Mouse (Mus musculus): ENCODE results near the gene Pcnx.

Pcnx gene

DNA sequence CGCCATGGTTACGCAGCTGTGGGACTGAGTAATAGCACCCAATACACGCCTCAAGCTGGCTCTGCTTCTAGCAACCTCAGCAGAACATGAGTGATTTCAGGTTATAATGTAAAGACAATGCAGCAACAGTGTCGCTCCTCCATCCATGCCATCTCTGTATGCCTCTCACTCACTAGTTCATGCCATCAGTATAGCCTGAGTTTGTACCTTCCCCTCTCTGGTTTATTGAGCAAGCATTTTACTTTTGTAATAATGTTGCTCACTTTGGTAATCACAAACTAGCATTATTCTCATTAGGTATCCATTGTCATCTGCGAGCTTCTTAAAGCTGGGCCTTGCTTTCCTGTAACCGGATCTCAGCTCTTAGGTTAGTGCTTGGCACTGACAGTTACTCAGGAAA lies 36.2 kb downstream of the Pcnx start:
- in situ Hi-C loops (cut with MseI, MboI): no loop called here

- in situ Hi-C loops (cut with MseI, MboI): loop anchor here in 1 of 2 experiments (25.0 kb wide), 1 partner anchor 292 kb away; no protein-coding TSS in a partner anchor
Observed at GRCm38 (mm10) chr12:81904456-81904855, 44.6 kb downstream of the Pcnx start.

DNA sequence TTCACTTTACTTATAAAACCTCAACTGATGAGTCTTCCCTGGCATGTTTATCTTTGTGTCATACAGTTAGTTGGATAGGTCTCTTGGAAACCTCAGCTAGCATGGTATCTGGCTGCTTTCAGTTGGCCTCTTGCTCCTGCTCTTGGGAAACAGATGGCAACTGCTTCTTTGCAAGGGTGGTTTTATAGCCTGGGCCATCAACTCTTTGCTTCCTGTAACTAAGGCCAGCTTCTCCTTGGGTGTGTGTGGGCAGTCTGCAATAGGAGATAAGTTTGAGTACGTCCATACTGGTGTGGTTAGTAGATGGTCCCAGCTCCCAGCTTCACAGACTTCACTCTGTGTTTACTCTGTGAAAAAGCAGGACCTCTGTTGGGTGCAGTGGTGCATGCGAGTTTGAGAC lies 46.0 kb downstream of the Pcnx start:
- in situ Hi-C loops (cut with MseI, MboI): loop anchor here in 1 of 2 experiments (25.0 kb wide), 1 partner anchor 294 kb away; no protein-coding TSS in a partner anchor

- in situ Hi-C loops (cut with MseI, MboI): loop anchor here in 1 of 2 experiments (25.0 kb wide), 1 partner anchor 296 kb away; no protein-coding TSS in a partner anchor
Observed at GRCm38 (mm10) chr12:81907741-81908357, 48.0 kb downstream of the Pcnx start.

- in situ Hi-C loops (cut with MseI, MboI): loop anchor here in 1 of 2 experiments (5.0 to 25.0 kb wide), 2 partner anchors 113 to 298 kb away; no protein-coding TSS in a partner anchor
Observed at GRCm38 (mm10) chr12:81910439-81910838, 50.6 kb downstream of the Pcnx start.

GRCm38 (mm10) chr12:81915176-81915950 lies 55.5 kb downstream of the Pcnx start:
- in situ Hi-C loops (cut with MseI, MboI): loop anchor here (5.0 to 25.0 kb wide), 2 partner anchors 118 to 303 kb away; no protein-coding TSS in a partner anchor

GRCm38 (mm10) chr12:81918346-81918745 lies 58.5 kb downstream of the Pcnx start:
- in situ Hi-C loops (cut with MseI, MboI): loop anchor here (5.0 to 25.0 kb wide), 2 partner anchors 121 to 306 kb away; no protein-coding TSS in a partner anchor

- in situ Hi-C loops (cut with MseI, MboI): loop anchor here (5.0 to 25.0 kb wide), 2 partner anchors 122 to 307 kb away; no protein-coding TSS in a partner anchor
Observed at GRCm38 (mm10) chr12:81918886-81919285, 59.1 kb downstream of the Pcnx start.

DNA sequence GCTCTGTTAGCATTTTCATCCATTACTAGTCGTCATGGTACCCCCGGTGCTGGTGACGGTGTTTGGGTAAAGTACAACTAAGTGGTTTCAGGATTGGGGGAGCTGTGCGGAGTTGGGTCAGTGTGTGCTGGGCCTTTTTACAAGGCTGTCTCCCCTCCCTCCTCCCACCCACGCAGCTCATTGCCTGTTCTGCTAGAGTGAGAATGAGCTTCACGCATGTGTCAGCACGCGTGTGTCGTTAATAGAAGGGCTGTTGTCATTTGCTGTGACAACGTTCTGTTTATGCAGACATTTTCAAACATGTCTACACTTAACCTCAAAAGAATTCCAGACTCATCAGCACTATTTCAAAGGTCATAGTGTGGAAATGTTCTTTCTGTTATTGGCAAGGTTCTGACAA lies 60.2 kb downstream of the Pcnx start:
- in situ Hi-C loops (cut with MseI, MboI): loop anchor here in 1 of 2 experiments (25.0 kb wide), 1 partner anchor 308 kb away; no protein-coding TSS in a partner anchor

DNA sequence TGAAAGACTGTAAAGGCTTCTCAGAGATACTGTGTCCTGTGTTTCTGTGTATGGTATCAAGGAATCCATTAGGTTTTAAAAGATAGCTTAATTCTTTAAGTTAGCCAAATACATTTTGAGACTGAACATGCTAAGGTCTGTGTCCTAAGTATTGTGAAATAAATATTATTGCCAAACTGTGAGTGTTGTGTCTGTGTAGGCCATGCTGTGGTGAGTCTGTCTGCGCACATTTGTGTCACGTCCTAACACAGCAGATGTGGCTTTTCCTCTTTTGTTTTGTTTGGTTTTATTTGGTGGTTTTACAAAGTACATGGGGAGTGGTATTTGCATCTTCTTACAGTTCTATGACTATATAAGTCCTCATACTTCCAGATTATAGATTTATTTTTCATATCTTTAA lies 60.8 kb downstream of the Pcnx start:
- in situ Hi-C loops (cut with MseI, MboI): loop anchor here in 1 of 2 experiments (25.0 kb wide), 1 partner anchor 308 kb away; no protein-coding TSS in a partner anchor

DNA sequence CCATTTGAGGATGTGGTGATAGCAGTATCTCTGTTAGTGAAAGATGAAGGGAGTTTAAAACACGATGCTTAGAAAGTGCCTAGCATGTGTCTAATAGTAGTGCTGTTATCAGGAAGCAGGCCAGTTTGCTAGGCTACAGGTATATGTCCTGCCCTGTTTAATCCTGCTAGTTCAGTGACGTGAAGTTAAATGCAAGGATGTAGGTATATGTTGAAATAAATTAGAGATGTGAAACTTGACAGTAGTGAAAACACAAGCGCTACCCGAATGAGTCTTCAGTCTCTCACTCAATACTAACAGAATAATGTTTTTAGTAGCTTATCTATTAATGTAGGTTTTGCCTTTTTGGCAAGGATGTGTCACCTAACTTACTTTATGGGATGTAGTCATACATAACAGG lies 62.0 kb downstream of the Pcnx start:
- in situ Hi-C loops (cut with MseI, MboI): loop anchor here in 1 of 2 experiments (25.0 kb wide), 1 partner anchor 309 kb away; no protein-coding TSS in a partner anchor

GRCm38 (mm10) chr12:81922838-81923237 lies 63.0 kb downstream of the Pcnx start:
- in situ Hi-C loops (cut with MseI, MboI): loop anchor here in 1 of 2 experiments (25.0 kb wide), 1 partner anchor 311 kb away; no protein-coding TSS in a partner anchor

DNA sequence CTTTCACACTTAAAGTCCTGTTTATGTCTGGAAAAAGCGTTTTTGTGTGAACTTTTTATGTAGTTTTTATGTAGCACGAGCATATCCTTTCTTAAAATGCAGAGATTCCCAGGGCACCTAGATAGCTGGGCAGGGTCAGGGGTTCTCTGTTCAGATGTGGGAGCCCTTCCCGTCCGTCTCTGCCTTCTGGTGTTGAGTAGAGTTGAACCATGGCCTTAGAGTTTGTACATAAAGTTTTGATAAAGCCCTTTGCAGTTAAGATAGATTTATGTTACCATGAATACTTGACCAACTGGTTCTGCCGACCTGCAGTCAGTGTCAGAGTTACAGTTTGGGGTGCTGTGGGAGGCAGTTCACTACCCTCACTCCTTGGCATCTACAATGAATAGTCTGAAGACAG lies 67.3 kb downstream of the Pcnx start:
- in situ Hi-C loops (cut with MseI, MboI): no loop called here

DNA sequence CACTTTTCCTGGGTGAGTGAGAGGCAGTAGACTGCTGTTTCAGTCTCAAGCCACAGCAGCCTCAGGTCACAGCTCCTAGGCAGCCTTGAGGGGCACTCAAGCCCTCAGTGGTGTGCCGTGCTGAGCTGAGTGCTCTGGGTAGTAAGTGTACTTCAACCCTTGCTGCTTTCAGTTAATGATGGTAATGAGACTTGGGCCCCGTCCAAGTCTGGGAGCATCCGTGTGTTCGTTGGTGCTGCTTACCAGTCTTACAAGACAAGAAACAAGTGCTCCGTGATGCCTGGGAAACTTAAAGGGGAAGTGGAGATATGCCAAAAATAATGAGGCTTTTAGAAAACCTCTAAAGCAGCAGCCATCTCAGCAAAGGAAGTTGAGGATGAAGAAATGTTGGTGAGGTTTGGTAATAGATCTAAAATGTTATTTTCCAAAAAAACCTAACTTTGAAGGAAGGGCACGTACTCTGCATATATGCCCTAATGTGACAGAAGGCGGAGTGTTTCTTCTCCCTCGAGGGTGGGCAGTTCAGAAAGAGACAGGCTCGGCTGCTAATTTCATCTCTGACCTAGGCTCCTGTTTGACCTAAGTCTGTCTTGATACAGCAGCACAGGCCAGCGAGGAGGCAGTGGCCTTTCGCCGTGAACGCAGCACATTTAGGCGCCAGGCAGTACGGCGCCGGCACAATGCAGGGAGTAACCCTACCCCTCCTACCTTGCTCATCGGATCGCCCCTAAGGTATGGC lies 68.0 kb downstream of the Pcnx start:
- in situ Hi-C loops (cut with MseI, MboI): no loop called here

- in situ Hi-C loops (cut with MseI, MboI): no loop called here
Observed at GRCm38 (mm10) chr12:81928382-81928770, 68.6 kb downstream of the Pcnx start.

GRCm38 (mm10) chr12:81932015-81932414 lies 72.2 kb downstream of the Pcnx start:
- in situ Hi-C loops (cut with MseI, MboI): no loop called here

DNA sequence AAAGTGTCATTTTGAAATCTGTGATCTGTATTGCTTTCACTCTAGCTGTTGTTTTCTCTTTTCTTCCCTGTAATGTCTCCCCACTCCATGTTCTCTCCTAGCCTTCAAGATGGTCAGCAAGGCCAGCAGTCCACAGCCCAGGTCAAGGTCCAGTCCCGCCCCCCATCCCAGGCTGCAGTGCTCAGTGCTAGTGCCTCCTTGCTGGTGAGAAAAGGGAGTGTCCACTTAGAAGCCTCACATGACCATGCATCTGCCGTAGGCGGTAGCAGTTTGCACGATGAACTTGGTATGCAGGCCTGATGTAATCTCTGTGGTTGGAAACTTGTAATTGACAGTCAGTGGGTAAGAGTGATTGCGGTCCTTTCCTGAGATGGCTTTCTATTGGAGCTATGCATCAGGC lies 73.6 kb downstream of the Pcnx start:
- in situ Hi-C loops (cut with MseI, MboI): no loop called here

- in situ Hi-C loops (cut with MseI, MboI): no loop called here
Observed at GRCm38 (mm10) chr12:81934510-81934909, 74.7 kb downstream of the Pcnx start.

GRCm38 (mm10) chr12:81936066-81936465 lies 76.2 kb downstream of the Pcnx start:
- in situ Hi-C loops (cut with MseI, MboI): no loop called here

- in situ Hi-C loops (cut with MseI, MboI): no loop called here
Observed at GRCm38 (mm10) chr12:81941191-81941590, 81.4 kb downstream of the Pcnx start.

- in situ Hi-C loops (cut with MseI, MboI): no loop called here
Observed at GRCm38 (mm10) chr12:81943331-81944062, 83.7 kb downstream of the Pcnx start.

All from mouse trophoblast stem cell (cell line).